In genomic region chr12:100988324-100989130, GRCm38 (mm10) we compare ENCODE assay signal across 9 mouse cellular contexts. TPM values are rescaled to one million over a fixed set of nuclear protein-coding genes. Genes with fewer than 3 reads are reported as not detected.
A peak's percentile ranks its signal among the peaks of the same experiment; 100 is the strongest.
DNase-seq lines count a peak whose midpoint lies in the region; ATAC-seq and TF ChIP-seq lines count a peak whose summit lies in the region.
"Had no signal": no experiment of that assay in that cellular context is flagged by ENCODE, and none has a peak within 500 bp of the region (broad histone marks: within the 10 kb centered on the region; RNA-seq: fewer than 3 reads in every experiment).

No protein-coding gene starts in this region.

- H3K9ac ChIP-seq in stomach, postnatal 0 days (ENCODE audit: low read length) = no peak overlapping the region

- peak; percentile 23 for ATAC-seq in common myeloid progenitor, adult 5-6 weeks (replicated peaks; ENCODE audit: low read depth, poor library complexity, severe bottlenecking)
- ATAC-seq in neutrophil, adult 5-6 weeks (ENCODE audit: extremely low read depth, insufficient number of reproducible peaks, low FRiP score, poor library complexity, severe bottlenecking) = peak; percentile 18; the same call in 1 of the 2 replicates
- ATAC-seq in stomach, postnatal 0 days (ENCODE audit: low FRiP score, low TSS enrichment) = no peak

- no peaks in the 10 kb centered on the region for H3K4me1 ChIP-seq in stomach, postnatal 0 days (replicated peaks; ENCODE audit: control insufficient read depth, insufficient read depth)

- no peaks in the 10 kb centered on the region for H3K9me3 ChIP-seq in stomach, postnatal 0 days (ENCODE audit: control insufficient read depth, low read length)

- H3K4me3 ChIP-seq in stomach, postnatal 0 days (ENCODE audit: low read depth, low read length) = no peak overlapping the region

- 76% methylated on average over 15 of the region's 15 CpGs for WGBS in stomach, postnatal 0 days

- no peak overlapping the region for H3K4me2 ChIP-seq in stomach, postnatal 0 days (replicated peaks; ENCODE audit: low read depth)

- no peaks in the 10 kb centered on the region for H3K27me3 ChIP-seq in stomach, postnatal 0 days (ENCODE audit: control insufficient read depth, insufficient read depth, low read length)

- no peak for TF ChIP-seq CTCF in stomach, postnatal 0 days (IDR thresholded peaks at IDR 0.05; ENCODE audit: low read depth)

- no peaks in the 10 kb centered on the region for H3K36me3 ChIP-seq in stomach, postnatal 0 days (ENCODE audit: control insufficient read depth, insufficient read depth, low read length)

- peak; percentile 70 for DNase-seq in CD4-positive, CD25-positive, alpha-beta regulatory T cell, adult 2 months (ENCODE audit: low read depth, low spot score)
- peak; percentile 83 to 90 for DNase-seq in layer of hippocampus, adult 18-20 months (ENCODE audit: low spot score in 2 of 2)
- no peak for DNase-seq in embryo, embryonic 10.5 days (ENCODE audit: low spot score)
- DNase-seq in embryo, embryonic 10 days (ENCODE audit: low spot score) = no peak
- DNase-seq in lung, postnatal 25 days (ENCODE audit: low spot score) = no peak
- DNase-seq in stomach, postnatal 0 days (ENCODE audit: low spot score) = no peak
- DNase-seq: cerebellum, adult 9-11 months had no signal

- no peak overlapping the region for H3K27ac ChIP-seq in stomach, postnatal 0 days (replicated peaks)

- TF ChIP-seq EP300 in stomach, postnatal 0 days (optimal IDR thresholded peaks at IDR 0.05) = no peak

RNA-seq across cellular contexts. Expression of gene Ccdc88c, which starts 40.3 kb away (rescaled TPM):
- total RNA-seq in common myeloid progenitor, adult 5-6 weeks (2017) = 62.4 and 74.6 TPM in 2 replicates
- total RNA-seq in layer of hippocampus, adult 18-20 months (2021) = 10 to 100 TPM; 27.0 to 30.6 TPM
- total RNA-seq in neutrophil, adult 5-6 weeks (2017) = 283 and 312 TPM in 2 replicates
- 5.7 and 6.0 TPM in 2 replicates for polyA plus RNA-seq in stomach, postnatal 0 days (2015; fragmentation: Nextera tagmentation; extraction: Ambion mirVana)

Comparison
In these comparisons a context has a peak if more than half of its experiments do, and no peak if none do; other contexts are left out.
1. DNase-seq: peak in CD4-positive, CD25-positive, alpha-beta regulatory T cell, adult 2 months (single experiment) and layer of hippocampus, adult 18-20 months (2 of 2); none in embryo, embryonic 10.5 days (single experiment), embryo, embryonic 10 days (single experiment), lung, postnatal 25 days (single experiment) and stomach, postnatal 0 days (single experiment).